Comparison of ENCODE assay signal across 7 mouse cellular contexts in genomic region chr15:99139669-99140068, GRCm38 (mm10). TPM values are rescaled to one million over a fixed set of nuclear protein-coding genes. Genes with fewer than 3 reads are reported as not detected.
DNase-seq lines count a peak whose midpoint lies in the region; ATAC-seq lines count a peak whose summit lies in the region.

No protein-coding gene starts in this region.

- ATAC-seq in heart, embryonic 13.5 days (ENCODE audit: extremely low read depth, insufficient number of reproducible peaks, low FRiP score, low TSS enrichment), result no peak
- ATAC-seq in limb, embryonic 11.5 days (ENCODE audit: insufficient number of reproducible peaks, low FRiP score, low TSS enrichment, low read depth), result no peak

- 68% methylated on average over 6 of the region's 6 CpGs for WGBS in heart, embryonic 13.5 days
- 66% methylated on average over 6 of the region's 6 CpGs for WGBS in limb, embryonic 11.5 days

- H3K9me3 ChIP-seq in heart, embryonic 13.5 days, result no peaks in the 10 kb centered on the region; the same call in 1 of the 2 replicates
- peaks cover 4% of the 10 kb centered on the region; the same call in 1 of the 2 replicates for H3K9me3 ChIP-seq in limb, embryonic 11.5 days (ENCODE audit: control insufficient read depth, low read length)

- no peak overlapping the region for H3K9ac ChIP-seq in heart, embryonic 13.5 days
- H3K9ac ChIP-seq in limb, embryonic 11.5 days (ENCODE audit: low read length), result no peak overlapping the region

- H3K27ac ChIP-seq in heart, embryonic 13.5 days (replicated peaks), result 0 out of 2 replicates have a peak overlapping the region, but pooled peaks have one; percentile 45
- no peak overlapping the region for H3K27ac ChIP-seq in limb, embryonic 11.5 days (replicated peaks; ENCODE audit: low read depth, low read length)

- peaks cover 29% of the 10 kb centered on the region for H3K36me3 ChIP-seq in heart, embryonic 13.5 days
- peaks cover 4% of the 10 kb centered on the region for H3K36me3 ChIP-seq in limb, embryonic 11.5 days (ENCODE audit: control insufficient read depth, insufficient read depth, low read length)

- H3K27me3 ChIP-seq in heart, embryonic 13.5 days (replicated peaks), result no peaks in the 10 kb centered on the region
- no peaks in the 10 kb centered on the region for H3K27me3 ChIP-seq in limb, embryonic 11.5 days (ENCODE audit: control insufficient read depth, insufficient read depth, low read length)

- DNase-seq in ovary, postnatal 14 days (ENCODE audit: low spot score), result peak; percentile 18
- DNase-seq in ovary, adult 18-20 months (ENCODE audit: low spot score), result no peak
- DNase-seq in adipocyte (ENCODE audit: low spot score), result peak; percentile 62
- peak; percentile 57 to 65 for DNase-seq in cerebellum, postnatal 36 days
- DNase-seq in limb, embryonic 11.5 days (ENCODE audit: low spot score), result peak; percentile 77
- DNase-seq in spleen, postnatal 4 days (ENCODE audit: low spot score in 2 of 2), result peak; percentile 38 to 75

- H3K4me3 ChIP-seq in heart, embryonic 13.5 days, result no peak overlapping the region
- no peak overlapping the region for H3K4me3 ChIP-seq in limb, embryonic 11.5 days (ENCODE audit: low read depth, low read length)

- H3K4me2 ChIP-seq in heart, embryonic 13.5 days, result no peak overlapping the region
- no peak overlapping the region for H3K4me2 ChIP-seq in limb, embryonic 11.5 days (ENCODE audit: low read depth, severe bottlenecking)

- H3K4me1 ChIP-seq in heart, embryonic 13.5 days, result peaks cover 45% of the 10 kb centered on the region
- no peaks in the 10 kb centered on the region for H3K4me1 ChIP-seq in limb, embryonic 11.5 days (ENCODE audit: control insufficient read depth, insufficient read depth, low read length)

RNA-seq across cellular contexts. Expression of gene Spats2, which starts 14.0 kb away (rescaled TPM):
- polyA plus RNA-seq in heart, embryonic 13.5 days (2015; fragmentation: Nextera tagmentation; extraction: Ambion mirVana), result 31.8 and 34.5 TPM in 2 replicates
- polyA plus RNA-seq in limb, embryonic 11.5 days (2014; fragmentation: Nextera tagmentation; extraction: Ambion mirVana), result 69.2 and 70.1 TPM in 2 replicates

RNA-seq across cellular contexts. Expression of gene Dnajc22, which starts 46.7 kb away (rescaled TPM):
- 1.0 and 1.8 TPM in 2 replicates for polyA plus RNA-seq in heart, embryonic 13.5 days (2015; fragmentation: Nextera tagmentation; extraction: Ambion mirVana)
- 0.61 and 0.62 TPM in 2 replicates for polyA plus RNA-seq in limb, embryonic 11.5 days (2014; fragmentation: Nextera tagmentation; extraction: Ambion mirVana)

RNA-seq across cellular contexts. Expression of gene C1ql4, which starts 52.1 kb away (rescaled TPM):
- 0.16 and 0.25 TPM in 2 replicates for polyA plus RNA-seq in heart, embryonic 13.5 days (2015; fragmentation: Nextera tagmentation; extraction: Ambion mirVana)
- not detected in 2 replicates for polyA plus RNA-seq in limb, embryonic 11.5 days (2014; fragmentation: Nextera tagmentation; extraction: Ambion mirVana)
